Mouse (Mus musculus) CH12.LX (cell line): ENCODE measurements at regions not wholly inside any gene's neighbourhood (a gene's known extent, or its start where the extent isn't known, plus 50 kb on each side); places are given as distances from the start of the nearest gene placed in this dataset.
A peak's percentile ranks its signal among the peaks of the same experiment; 100 is the strongest.

Source experiments
- DNase-seq: peaks from one replicate; pipeline ENCODE4 v3.0.0-alpha.2; 2013; ENCODE audit errors: extremely low read depth
- H3K27ac ChIP-seq: 2 replicates; pipeline ENCODE4 v1.5.1; 2012; ENCODE audit warnings: low read depth, mild to moderate bottlenecking, control low read depth, moderate library complexity; ENCODE audit not compliant: insufficient read depth
- H3K27me3 ChIP-seq: replicated peaks from 2 replicates; pipeline ENCODE3; 2012; ENCODE audit warnings: inconsistent platforms
- H3K36me3 ChIP-seq, 2 experiments: replicated peaks in 1 of 2; 2 replicates each; pipeline versions ENCODE3 to v1.6.1; 2012; ENCODE audit warnings: inconsistent platforms in 1 of 2, low read length in 1 of 2, mild to moderate bottlenecking in 1 of 2, mixed read lengths in 1 of 2, moderate library complexity in 1 of 2; ENCODE audit not compliant: control insufficient read depth in 1 of 2, insufficient read depth in 1 of 2
- H3K4me1 ChIP-seq, 2 experiments: 2 replicates each; pipeline ENCODE4 v1.6.1; 2012; ENCODE audit warnings: inconsistent platforms in 1 of 2, moderate library complexity in 1 of 2; ENCODE audit not compliant: insufficient read depth in 2 of 2, control insufficient read depth in 1 of 2
- H3K4me2 ChIP-seq: 2 replicates; pipeline ENCODE4 v1.6.1; 2012; ENCODE audit warnings: low read depth, mild to moderate bottlenecking, control low read depth; ENCODE audit not compliant: poor library complexity, insufficient read depth, severe bottlenecking
- H3K4me3 ChIP-seq, 3 experiments: fragments of 150-350 bp in 1 of 3; sonication (generic) in 1 of 3; replicated peaks in 1 of 3; 2 replicates each; pipeline versions ENCODE3 to v1.5.1; 2011 to 2012; ENCODE audit warnings: low read depth in 2 of 3, low read length in 2 of 3, mild to moderate bottlenecking in 2 of 3, moderate library complexity in 2 of 3, control low read depth in 1 of 3, improper control_type of control experiment in 1 of 3, inconsistent platforms in 1 of 3, mixed read lengths in 1 of 3; ENCODE audit not compliant: poor library complexity in 1 of 3
- H3K79me2 ChIP-seq: replicated peaks from 2 replicates; pipeline ENCODE4 v1.6.1; 2012; ENCODE audit warnings: mild to moderate bottlenecking, moderate library complexity; ENCODE audit not compliant: control insufficient read depth, poor library complexity, insufficient read depth, severe bottlenecking; ENCODE audit errors: extremely low read depth
- H3K9ac ChIP-seq: 2 replicates; pipeline ENCODE4 v1.6.1; 2012; ENCODE audit warnings: low read depth, mild to moderate bottlenecking, control low read depth, moderate library complexity; ENCODE audit not compliant: insufficient read depth
- H3K9me3 ChIP-seq: replicated peaks from 2 replicates; pipeline ENCODE3; 2012; ENCODE audit warnings: low read length, inconsistent platforms, mixed read lengths
- BHLHE40 ChIP-seq: IDR thresholded peaks from 2 replicates; pipeline ENCODE4 v1.6.1; 2011; ENCODE audit warnings: mild to moderate bottlenecking, low read depth, low read length, improper control_type of control experiment
- CHD1 ChIP-seq: IDR thresholded peaks from 2 replicates; pipeline ENCODE4 v1.6.1; 2012; ENCODE audit warnings: low read depth, low read length, improper control_type of control experiment, inconsistent platforms
- CTCF ChIP-seq, 2 experiments: IDR thresholded peaks in 1 of 2; conservative IDR thresholded peaks in 1 of 2; 2 replicates each; pipeline ENCODE4 v1.5.1; 2011 to 2012; ENCODE audit warnings: low read depth in 2 of 2, low read length in 2 of 2, improper control_type of control experiment in 1 of 2, inconsistent platforms in 1 of 2, mild to moderate bottlenecking in 1 of 2, moderate library complexity in 1 of 2
- E2F4 ChIP-seq: IDR thresholded peaks from 2 replicates; pipeline ENCODE4 v1.6.1; 2011; ENCODE audit warnings: low read depth, low read length, improper control_type of control experiment; ENCODE audit not compliant: insufficient replicate concordance
- ELF1 ChIP-seq: IDR thresholded peaks from 2 replicates; pipeline ENCODE4 v1.6.1; 2014; ENCODE audit warnings: low read depth, mild to moderate bottlenecking, inconsistent platforms, low read length, improper control_type of control experiment
- GABPA ChIP-seq: IDR thresholded peaks from 2 replicates; pipeline ENCODE4 v1.6.1; 2012; ENCODE audit warnings: low read depth, low read length, improper control_type of control experiment, inconsistent platforms; ENCODE audit not compliant: insufficient replicate concordance
- HCFC1 ChIP-seq: IDR thresholded peaks from 2 replicates; pipeline ENCODE4 v1.6.1; 2012; ENCODE audit warnings: low read depth, mild to moderate bottlenecking, inconsistent platforms, low read length, improper control_type of control experiment
- KAT2A ChIP-seq: IDR thresholded peaks from 2 replicates; pipeline ENCODE4 v1.6.1; 2012; ENCODE audit warnings: low read length, improper control_type of control experiment, inconsistent platforms; ENCODE audit not compliant: insufficient replicate concordance
- MAFK ChIP-seq: IDR thresholded peaks from 2 replicates; pipeline ENCODE4 v1.6.1; 2011; ENCODE audit warnings: low read length, improper control_type of control experiment; ENCODE audit not compliant: insufficient replicate concordance
- MAX ChIP-seq: IDR thresholded peaks from 2 replicates; pipeline ENCODE4 v1.6.1; 2011; ENCODE audit warnings: low read length, improper control_type of control experiment
- MEF2A ChIP-seq: IDR thresholded peaks from 2 replicates; pipeline ENCODE4 v1.6.1; 2014; ENCODE audit warnings: low read depth, mild to moderate bottlenecking, inconsistent platforms, low read length, improper control_type of control experiment, borderline replicate concordance
- MXI1 ChIP-seq: IDR thresholded peaks from 2 replicates; pipeline ENCODE4 v1.6.1; 2011; ENCODE audit warnings: mild to moderate bottlenecking, low read depth, low read length, improper control_type of control experiment
- MYC ChIP-seq: IDR thresholded peaks from 2 replicates; pipeline ENCODE4 v1.6.1; 2011; ENCODE audit warnings: low read depth, mild to moderate bottlenecking, improper control_type of control experiment, low read length
- NELFE ChIP-seq: IDR thresholded peaks from 2 replicates; pipeline ENCODE4 v1.6.1; 2011; ENCODE audit warnings: low read depth, low read length, improper control_type of control experiment
- NRF1 ChIP-seq: IDR thresholded peaks from 2 replicates; pipeline ENCODE4 v1.6.1; 2014; ENCODE audit warnings: low read depth, mild to moderate bottlenecking, inconsistent platforms, low read length, improper control_type of control experiment, moderate library complexity
- SIN3A ChIP-seq: IDR thresholded peaks from 2 replicates; pipeline ENCODE4 v1.6.1; 2012; ENCODE audit warnings: low read length, improper control_type of control experiment, inconsistent platforms
- SMC3 ChIP-seq: IDR thresholded peaks from 2 replicates; pipeline ENCODE4 v1.6.1; 2011; ENCODE audit warnings: low read depth, low read length, improper control_type of control experiment
- TBP ChIP-seq: conservative IDR thresholded peaks from 2 replicates; pipeline ENCODE4 v1.6.1; 2011; ENCODE audit warnings: low read depth, low read length, improper control_type of control experiment
- TCF12 ChIP-seq: IDR thresholded peaks from 2 replicates; pipeline ENCODE4 v1.6.1; 2014; ENCODE audit warnings: low read depth, mild to moderate bottlenecking, inconsistent platforms, low read length, improper control_type of control experiment
- UBTF ChIP-seq: IDR thresholded peaks from 2 replicates; pipeline ENCODE4 v1.6.1; 2012; ENCODE audit warnings: low read depth, mild to moderate bottlenecking, inconsistent platforms, low read length, improper control_type of control experiment, moderate library complexity
- USF2 ChIP-seq: conservative IDR thresholded peaks from 2 replicates; pipeline ENCODE4 v1.6.1; 2011; ENCODE audit warnings: low read depth, low read length, improper control_type of control experiment
- ZMIZ1 ChIP-seq: IDR thresholded peaks from 2 replicates; pipeline ENCODE4 v1.6.1; 2012; ENCODE audit warnings: low read depth, mild to moderate bottlenecking, inconsistent platforms, low read length, improper control_type of control experiment
- ZNF384 ChIP-seq: IDR thresholded peaks from 2 replicates; pipeline ENCODE4 v1.6.1; 2012; ENCODE audit warnings: low read depth, low read length, improper control_type of control experiment, inconsistent platforms
- dilution Hi-C: fragments of 300-500 bp; cut with MboI; formaldehyde crosslinking; loops from 2 replicates; pipeline ENCODE4 v1.14.3; 2020; ENCODE audit warnings: low sequenced_read_pairs; ENCODE audit not compliant: extremely low pct_unique_long_range_greater_than_20kb, extremely low pct_ligation_motif_present
- in situ Hi-C: fragments of 300-500 bp; cut with MboI; formaldehyde crosslinking; loops from 3 replicates; pipeline ENCODE4 v1.14.3; 2019; ENCODE audit warnings: low sequenced_read_pairs, low pct_ligation_motif_present, low pct_unique_long_range_greater_than_20kb, mixed read lengths

- no peak overlapping the region for H3K9ac ChIP-seq
- DNase-seq = no peak
- in situ Hi-C loops = no loop called here
- H3K27me3 ChIP-seq = no peaks in the 10 kb centered on the region
- H3K9me3 ChIP-seq = no peaks in the 10 kb centered on the region
- no peaks in the 10 kb centered on the region for H3K36me3 ChIP-seq
- dilution Hi-C loops = no loop called here
- peaks cover 13 to 35% of the 10 kb centered on the region in 2 experiments for H3K4me1 ChIP-seq
- no peaks in the 10 kb centered on the region for H3K79me2 ChIP-seq
- H3K4me3 ChIP-seq = no peak overlapping the region
- TF ChIP-seq MYC (no peak), SMC3 (no peak), ELF1 (no peak)
- H3K4me2 ChIP-seq = no peak overlapping the region
- no peak overlapping the region for H3K27ac ChIP-seq
Measured at GRCm38 (mm10) chr6:31228061-31228460, 170.5 kb upstream of the Mkln1 start.

DNA sequence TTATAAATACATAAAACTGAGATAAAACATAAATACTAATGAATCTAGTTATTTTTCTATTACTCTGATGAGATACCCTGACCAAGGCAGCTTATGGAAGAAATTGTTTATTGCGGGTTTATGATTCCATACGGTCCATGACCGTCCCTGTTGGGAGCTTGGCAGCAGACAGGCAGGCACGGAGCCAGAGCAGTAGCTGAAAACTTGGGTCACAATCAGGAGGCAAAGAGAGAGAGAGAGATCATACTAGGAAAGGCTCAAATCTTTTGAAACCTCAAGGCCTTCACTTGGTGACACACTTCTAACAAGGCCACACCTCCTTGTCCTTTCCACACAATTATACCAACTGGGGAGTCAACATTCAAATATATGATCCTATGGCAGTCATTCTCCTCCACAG, 166.7 kb upstream of the Mkln1 start:
- Histone ChIP-seq H3K27ac (no peak overlapping the region), H3K9me3 (no peaks in the 10 kb centered on the region), H3K4me3 (no peak overlapping the region), H3K9ac (no peak overlapping the region), H3K4me2 (no peak overlapping the region)
- in situ Hi-C loops = no loop called here
- no peak for DNase-seq
- TF ChIP-seq MAFK (no peak), GABPA (no peak), TBP (no peak), SIN3A (no peak)
- TF ChIP-seq, all 38 proteins: peak for 0
- Histone ChIP-seq H3K4me1 (peaks cover 13 to 37% of the 10 kb centered on the region in 2 experiments), H3K27me3 (no peaks in the 10 kb centered on the region), H3K79me2 (no peaks in the 10 kb centered on the region), H3K36me3 (no peaks in the 10 kb centered on the region)
- dilution Hi-C loops = no loop called here

- H3K27me3 ChIP-seq = no peaks in the 10 kb centered on the region
- no peaks in the 10 kb centered on the region for H3K9me3 ChIP-seq
- dilution Hi-C loops = no loop called here
- no peak overlapping the region; the same call in 1 of the 2 replicates for H3K9ac ChIP-seq
- H3K36me3 ChIP-seq = no peaks in the 10 kb centered on the region
- H3K4me3 ChIP-seq = peak overlapping the region in 1 of 3 experiments; percentile 20
- H3K27ac ChIP-seq = peak overlapping the region; percentile 47
- peak overlapping the region; percentile 39 for H3K4me2 ChIP-seq
- DNase-seq = peak; percentile 92
- no peaks in the 10 kb centered on the region for H3K79me2 ChIP-seq
- H3K4me1 ChIP-seq = peaks cover 13 to 37% of the 10 kb centered on the region in 2 experiments
- in situ Hi-C loops = no loop called here
- TF ChIP-seq BHLHE40 (peak; percentile 69), E2F4 (no peak), SMC3 (no peak), HCFC1 (0 out of 2 replicates have a peak, but pooled peaks have one; percentile 34), TBP (0 out of 2 replicates have a peak, but pooled peaks have one; percentile 51), ZNF384 (no peak), UBTF (no peak), MEF2A (peak; percentile 66; the same call in 1 of the 2 replicates), SIN3A (peak; percentile 88; the same call in 1 of the 2 replicates), CTCF (conservative IDR thresholded peaks at IDR 0.05 in 1 of 2, IDR thresholded peaks at IDR 0.05 in 1 of 2; ENCODE audit: low read depth in 2 of 2, low read length in 2 of 2) (no peak), NELFE (no peak), MXI1 (peak; percentile 90), TCF12 (peak; percentile 79), CHD1 (no peak), MAX (no peak), KAT2A (0 out of 2 replicates have a peak, but pooled peaks have one; percentile 17), MAFK (0 out of 2 replicates have a peak, but pooled peaks have one; percentile 4), ZMIZ1 (no peak), NRF1 (no peak), ELF1 (no peak), USF2 (peak; percentile 29; the same call in 1 of the 2 replicates), GABPA (no peak)
Measured at GRCm38 (mm10) chr6:31233252-31233993, 165.1 kb upstream of the Mkln1 start.
